Mouse (Mus musculus): ENCODE results near the gene Tnfsfm13.
"Not testable (repeated sequence)": the region's sequence is repeated elsewhere in the genome, so short reads cannot be mapped to it uniquely, and the experiment has no call there.

The Tnfsfm13 gene

DNA sequence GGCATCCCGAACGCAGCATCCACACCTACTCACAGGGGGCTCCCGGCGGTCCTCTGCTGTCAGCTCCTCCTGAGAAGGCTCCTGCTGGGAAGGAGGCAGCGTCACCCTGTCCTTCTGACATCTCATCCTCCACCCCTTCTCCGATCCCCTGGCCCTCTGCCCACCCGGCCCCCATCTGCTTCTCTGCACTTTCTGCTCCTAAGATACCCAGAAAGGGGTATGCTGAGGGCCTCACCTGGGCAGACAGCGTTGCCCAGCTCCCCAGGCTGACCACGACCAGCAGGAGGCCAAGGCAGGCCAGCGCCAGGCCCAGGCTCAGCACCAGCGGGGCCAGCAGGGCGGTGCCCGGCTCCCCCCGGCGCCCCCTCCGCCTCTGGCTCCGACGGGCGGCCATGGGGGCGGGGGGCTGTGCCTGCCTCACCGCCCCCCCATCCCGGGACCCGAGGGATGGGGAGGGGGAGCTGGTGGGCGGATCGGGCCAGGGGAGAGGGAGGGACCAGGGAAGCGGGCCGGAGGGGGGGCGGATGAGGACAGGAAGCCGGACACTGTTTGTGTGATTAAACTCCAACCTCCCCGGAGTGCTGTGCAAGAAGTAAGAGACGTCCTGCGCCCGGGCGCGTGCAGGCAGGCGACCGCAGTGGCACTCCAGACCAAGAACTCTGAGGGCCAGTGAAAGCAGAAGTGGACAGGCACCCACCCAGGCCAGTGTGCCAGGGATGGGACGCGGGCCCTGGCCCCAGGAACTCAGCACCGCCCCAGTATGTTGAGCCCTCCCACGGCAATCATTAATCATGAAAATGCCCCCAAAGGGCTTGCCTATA is at the start of gene Tnfsfm13, which contains the start of gene Tnfsf12:
Tnfsfm13 (minus strand) TSS at position 738 of the 821 bp plus-strand sequence.
Tnfsf12 (minus strand) TSS at position 489 of the 821 bp plus-strand sequence.
- no peak for DNase-seq (ENCODE audit: low spot score in 2 of 2)

DNA sequence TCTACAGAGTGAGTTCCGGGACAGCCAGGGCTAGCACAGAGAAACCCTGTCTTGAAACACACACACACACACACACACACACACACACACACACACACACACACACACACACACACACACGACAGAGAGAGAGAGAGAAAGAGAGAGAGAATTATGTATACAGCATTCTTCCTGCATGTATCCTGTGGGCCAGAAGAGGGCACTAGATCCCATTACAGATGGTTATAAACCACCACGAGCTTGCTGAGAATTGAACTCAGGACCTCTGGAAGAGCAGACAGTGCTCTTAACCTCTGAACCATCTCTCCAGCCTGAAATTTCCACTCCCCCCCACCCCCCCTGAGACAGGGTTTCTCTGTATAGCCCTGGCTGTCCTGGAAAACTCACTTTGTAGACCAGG is 35.5 kb upstream of the Tnfsfm13 start:
- not testable (repeated sequence) for DNase-seq (ENCODE audit: low spot score in 2 of 2)

GRCm38 (mm10) chr11:69729063-69729462 is 33.2 kb upstream of the Tnfsfm13 start:
- DNase-seq (ENCODE audit: low spot score in 2 of 2), result no peak

GRCm38 (mm10) chr11:69725951-69726350 is 30.1 kb upstream of the Tnfsfm13 start:
- no peak for DNase-seq (ENCODE audit: low spot score in 2 of 2)

- no peak for DNase-seq (ENCODE audit: low spot score in 2 of 2)
Observed at GRCm38 (mm10) chr11:69723074-69723473, 27.2 kb upstream of the Tnfsfm13 start.

DNA sequence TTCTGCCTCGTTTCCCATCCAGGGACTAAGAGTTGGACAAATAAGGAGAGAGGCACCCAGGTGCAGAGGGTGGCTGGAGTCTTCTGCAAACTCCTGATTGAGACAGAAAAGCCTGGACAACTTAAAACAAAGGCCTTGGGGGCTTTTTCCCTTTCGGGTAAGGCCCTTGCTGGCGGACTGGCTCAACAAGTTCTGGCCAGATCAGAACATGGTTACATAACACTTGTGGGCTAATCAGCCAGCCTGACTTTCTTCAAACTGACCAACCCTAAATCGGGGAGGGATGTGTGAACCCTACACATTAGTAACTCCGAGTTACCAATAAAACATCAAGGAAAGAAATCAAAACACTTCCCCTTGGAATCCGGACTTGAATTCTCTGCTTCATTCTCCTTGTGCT is 25.0 kb upstream of the Tnfsfm13 start:
- DNase-seq (ENCODE audit: low spot score in 2 of 2), result no peak

DNA sequence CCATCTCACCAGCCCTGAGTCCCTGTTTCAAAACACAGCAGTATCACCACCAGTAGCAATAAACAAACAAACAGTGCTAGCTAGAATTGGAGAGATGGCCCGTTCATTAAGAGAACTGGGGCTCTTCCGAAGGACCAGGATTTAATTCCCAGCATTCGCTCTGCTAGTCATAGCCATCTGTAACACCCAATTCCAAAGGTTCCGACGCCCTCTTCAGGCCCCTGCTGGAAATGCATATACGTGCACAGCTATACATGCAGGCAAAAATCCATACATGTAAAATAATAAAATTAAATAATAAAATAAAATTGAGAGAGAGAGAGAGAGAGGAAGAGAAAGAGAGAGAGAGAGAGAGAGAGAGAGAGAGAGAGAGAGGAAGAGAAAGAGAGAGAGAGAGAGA is 23.5 kb upstream of the Tnfsfm13 start:
- no peak for DNase-seq (ENCODE audit: low spot score in 2 of 2)

DNA sequence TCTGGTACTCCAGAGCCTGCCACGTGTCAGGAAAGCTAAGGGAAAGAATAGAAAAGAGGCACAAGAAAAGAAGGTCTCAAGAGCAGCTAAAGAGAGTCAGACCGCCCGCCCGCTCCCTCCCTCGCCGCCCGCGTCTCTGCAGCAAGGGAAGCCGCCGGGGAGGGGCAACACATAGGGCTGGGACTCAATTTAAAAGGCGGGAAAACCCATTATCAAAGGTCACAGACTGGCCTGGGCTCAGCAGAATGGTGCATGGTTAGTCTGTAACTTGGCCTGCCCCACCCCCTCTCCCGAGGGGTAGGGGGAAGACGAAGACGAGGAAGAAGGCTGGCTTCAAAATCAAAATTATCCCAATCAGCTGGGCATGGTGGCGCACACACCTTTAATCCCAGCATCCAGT is 22.8 kb upstream of the Tnfsfm13 start:
- DNase-seq (ENCODE audit: low spot score in 2 of 2), result no peak

DNA sequence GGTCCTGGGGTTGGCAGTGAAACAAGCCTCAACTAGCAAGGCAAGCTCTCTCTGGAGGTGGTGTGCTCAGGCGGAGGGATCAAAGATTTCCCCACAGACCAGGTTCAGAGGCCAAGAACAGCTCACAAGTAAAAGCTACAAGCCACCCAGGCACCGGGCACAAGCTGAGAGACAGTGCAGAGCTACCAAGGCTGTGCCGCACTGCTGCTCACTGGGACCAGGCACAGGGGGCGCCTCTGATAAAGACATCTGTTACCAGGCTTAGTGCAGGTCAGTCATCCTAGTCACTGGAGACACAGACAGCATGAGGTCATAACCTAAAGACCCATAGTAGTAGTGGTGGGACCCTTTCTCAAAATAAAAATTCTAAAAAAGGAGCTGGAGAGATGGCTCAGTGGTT is 21.1 kb upstream of the Tnfsfm13 start:
- DNase-seq (ENCODE audit: low spot score in 2 of 2), result no peak

DNA sequence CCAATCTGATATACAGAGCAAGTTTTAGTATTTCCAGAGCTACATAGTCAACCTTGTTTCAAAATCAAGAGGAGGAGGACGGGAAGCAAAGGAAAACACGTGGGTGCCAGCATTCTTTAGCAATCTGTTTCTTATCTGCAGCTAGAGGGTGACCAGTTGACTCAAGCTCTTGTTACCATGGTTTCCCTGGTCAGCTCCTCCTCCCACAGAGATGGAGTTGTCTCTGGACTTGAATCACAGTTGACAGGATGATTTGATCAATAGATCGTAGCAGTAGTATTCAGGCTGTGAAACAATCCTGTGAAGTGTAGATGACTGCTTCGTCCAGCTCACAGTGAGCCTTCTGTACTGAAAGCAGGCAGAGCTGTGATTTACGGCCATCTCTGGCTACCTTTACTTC is 20.0 kb upstream of the Tnfsfm13 start:
- no peak for DNase-seq (ENCODE audit: low spot score in 2 of 2)

DNA sequence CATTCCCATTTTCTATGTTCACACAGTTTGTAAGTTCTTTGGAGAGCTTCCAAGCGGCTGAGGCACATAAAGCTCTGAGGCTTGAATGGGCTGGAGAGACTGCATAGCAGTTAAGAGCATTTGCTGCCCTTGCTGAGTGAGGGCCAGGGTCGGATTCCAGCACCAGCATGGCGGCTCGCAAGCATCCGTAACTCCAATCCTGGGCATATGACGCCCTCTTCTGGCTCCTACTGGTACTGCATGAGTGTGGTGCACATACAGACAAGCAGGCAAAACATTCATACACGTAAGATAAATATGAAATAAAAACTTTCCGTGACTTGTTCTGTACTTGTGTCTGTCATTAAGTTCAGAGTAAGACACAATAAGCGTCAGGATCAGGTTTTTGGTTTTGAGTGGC is 19.6 kb upstream of the Tnfsfm13 start:
- DNase-seq (ENCODE audit: low spot score in 2 of 2), result no peak

DNA sequence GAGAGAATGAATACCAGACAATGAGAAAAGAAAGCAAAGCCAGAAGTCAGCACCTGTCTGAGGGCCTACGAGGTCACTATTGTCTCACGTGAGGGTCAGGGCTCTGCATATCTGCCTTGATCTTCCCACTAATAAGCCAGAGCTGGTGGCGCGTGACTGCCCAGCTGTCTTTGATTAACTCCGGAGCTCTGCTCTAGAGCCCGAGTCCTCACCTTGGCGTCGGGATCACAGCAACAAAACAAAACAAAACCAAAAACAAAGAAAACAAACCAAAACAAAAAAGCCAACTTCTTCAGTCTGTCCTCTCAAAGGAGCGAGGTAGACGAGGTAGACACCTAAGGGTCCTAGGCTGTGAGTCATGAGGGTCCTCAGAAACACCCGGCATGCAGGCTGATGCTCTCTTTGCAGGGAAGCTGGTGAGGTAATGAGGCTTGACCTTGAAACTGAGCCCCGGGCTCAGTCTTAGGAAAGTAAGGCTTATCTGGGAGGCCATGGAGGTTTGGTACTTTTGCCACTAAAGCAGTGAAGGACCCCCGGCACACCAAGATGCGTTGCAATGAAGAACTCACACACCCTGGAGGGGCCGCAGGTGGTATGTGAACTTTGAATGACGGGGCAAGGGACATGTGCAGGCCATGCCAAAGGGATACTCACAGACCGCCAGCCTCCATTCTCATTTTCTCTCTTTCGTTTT is 18.9 kb upstream of the Tnfsfm13 start:
- DNase-seq (ENCODE audit: low spot score in 2 of 2), result no peak

- DNase-seq (ENCODE audit: low spot score in 2 of 2), result no peak
Observed at GRCm38 (mm10) chr11:69712954-69713672, 17.2 kb upstream of the Tnfsfm13 start.

- no peak for DNase-seq (ENCODE audit: low spot score in 2 of 2)
Observed at GRCm38 (mm10) chr11:69711082-69711481, 15.2 kb upstream of the Tnfsfm13 start.

DNA sequence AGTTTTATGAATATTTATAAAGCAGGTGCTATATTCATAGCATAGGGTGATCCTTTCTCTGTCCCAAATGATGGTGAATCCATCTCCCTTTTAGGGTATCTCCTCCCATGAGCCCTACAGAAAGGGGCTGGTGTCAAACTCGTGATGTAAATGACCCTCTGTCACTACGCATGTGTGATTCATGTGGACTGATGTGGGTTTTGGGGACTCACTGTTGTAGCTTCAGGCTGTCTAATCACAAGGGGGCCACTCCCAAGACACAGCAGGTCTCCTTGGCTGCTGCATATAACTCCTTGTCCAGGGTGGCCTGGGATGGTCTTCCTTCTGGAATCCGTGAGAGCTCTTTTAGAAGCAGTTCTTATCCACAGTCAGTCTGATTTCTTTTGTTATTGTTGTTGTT is 14.6 kb upstream of the Tnfsfm13 start:
- no peak for DNase-seq (ENCODE audit: low spot score in 2 of 2)

- no peak for DNase-seq (ENCODE audit: low spot score in 2 of 2)
Observed at GRCm38 (mm10) chr11:69709554-69710446, 13.9 kb upstream of the Tnfsfm13 start.

GRCm38 (mm10) chr11:69708614-69709265 is 12.8 kb upstream of the Tnfsfm13 start:
- no peak for DNase-seq (ENCODE audit: low spot score in 2 of 2)

DNA sequence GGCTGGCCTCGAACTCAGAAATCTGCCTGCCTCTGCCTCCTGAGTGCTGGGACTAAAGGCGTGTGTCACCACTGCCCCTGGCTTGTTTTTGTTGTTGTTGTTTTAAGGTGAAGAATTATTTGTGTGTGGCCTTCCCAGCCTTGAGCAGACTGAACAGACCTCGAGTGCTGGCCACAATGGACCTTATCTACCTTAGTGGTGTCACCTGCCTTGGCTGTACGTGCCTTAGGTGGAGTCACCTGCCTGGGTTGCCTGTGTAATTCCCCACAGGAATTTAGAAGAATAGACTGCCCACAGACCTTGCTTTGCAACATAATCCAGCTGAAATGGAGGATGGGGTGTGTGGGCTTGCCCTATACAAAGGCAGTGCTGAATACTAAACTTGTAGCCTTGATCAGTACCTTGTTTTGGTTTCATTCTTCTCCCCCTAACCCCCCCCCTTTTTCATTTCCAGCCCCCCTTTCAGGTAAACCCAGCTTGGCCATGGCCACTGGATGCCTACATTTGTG is 12.0 kb upstream of the Tnfsfm13 start:
- no peak for DNase-seq (ENCODE audit: low spot score in 2 of 2)

DNA sequence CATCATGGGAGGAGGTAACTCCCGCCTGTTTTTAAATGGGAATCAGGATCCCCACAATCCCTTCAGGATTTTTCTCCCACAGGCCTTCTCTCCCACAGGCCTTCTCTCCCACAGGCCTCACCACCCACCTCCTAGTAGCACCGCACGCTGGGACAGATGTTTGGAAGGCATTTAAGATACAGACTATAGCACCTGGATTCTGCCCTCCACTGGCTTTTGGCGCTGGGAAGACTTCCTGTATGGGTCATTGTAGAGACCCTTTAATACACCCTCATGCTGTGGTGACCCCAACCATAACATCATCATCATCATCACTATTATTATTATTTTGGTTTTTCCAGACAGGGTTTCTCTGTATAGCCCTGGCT is 11.6 kb upstream of the Tnfsfm13 start:
- no peak for DNase-seq (ENCODE audit: low spot score in 2 of 2)

DNA sequence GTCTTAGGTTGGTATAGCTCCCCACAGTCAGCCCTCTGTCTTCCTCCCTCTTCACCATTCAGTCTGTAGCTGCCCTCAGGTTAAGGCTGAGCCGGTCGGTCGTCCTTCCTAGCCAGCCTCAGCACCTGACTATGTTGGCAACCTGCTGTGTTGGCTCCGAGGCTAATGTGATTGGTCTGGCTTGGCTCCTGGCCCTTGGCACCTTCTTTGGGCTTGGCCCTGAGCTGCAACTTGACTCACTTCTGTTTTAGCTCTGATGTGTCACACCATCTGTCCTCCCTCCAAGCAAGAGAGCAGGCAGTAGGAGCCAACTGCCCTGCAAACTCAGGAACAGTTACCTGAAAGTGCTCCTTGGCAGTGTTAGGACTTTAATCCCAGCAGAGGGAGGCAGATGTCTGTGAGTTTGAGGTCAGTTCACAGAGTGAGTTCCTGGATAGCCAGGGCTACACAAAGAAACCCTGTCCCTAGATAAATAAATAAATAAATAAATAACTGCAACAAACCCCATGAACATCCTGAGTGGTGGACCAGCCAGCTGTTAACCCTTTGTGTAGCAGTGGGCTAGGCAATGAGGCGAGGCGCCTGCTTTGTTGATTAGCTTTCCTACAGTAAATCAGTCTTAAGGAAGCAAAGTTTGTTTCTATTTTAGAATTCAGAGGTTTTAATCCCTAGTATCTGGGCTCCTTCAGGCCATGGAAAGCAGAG is 11.0 kb upstream of the Tnfsfm13 start:
- no peak for DNase-seq (ENCODE audit: low spot score in 2 of 2)

Measured in right cerebral cortex, postnatal 36 days (tissue).